In genomic region chr2:150663255-150663654, GRCm38 (mm10) we compare ENCODE assay signal across 10 mouse cellular contexts. TPM values are rescaled to one million over a fixed set of nuclear protein-coding genes. Genes with fewer than 3 reads are reported as not detected.
DNase-seq lines count a peak whose midpoint lies in the region; ATAC-seq and TF ChIP-seq lines count a peak whose summit lies in the region.
"Had no signal": no experiment of that assay in that cellular context is flagged by ENCODE, and none has a peak within 500 bp of the region (broad histone marks: within the 10 kb centered on the region; RNA-seq: fewer than 3 reads in every experiment).

No protein-coding gene starts in this region.

- WGBS in midbrain, postnatal 0 days, result 60% methylated on average over 9 of the region's 9 CpGs
- WGBS in midbrain, embryonic 13.5 days, result 70% methylated on average over 9 of the region's 9 CpGs
- WGBS in stomach, postnatal 0 days, result 12% methylated on average over 9 of the region's 9 CpGs

- H3K27me3 ChIP-seq in midbrain, postnatal 0 days (ENCODE audit: insufficient read depth, low read length), result no peaks in the 10 kb centered on the region
- no peaks in the 10 kb centered on the region for H3K27me3 ChIP-seq in midbrain, embryonic 13.5 days
- no peaks in the 10 kb centered on the region for H3K27me3 ChIP-seq in stomach, postnatal 0 days (ENCODE audit: control insufficient read depth, insufficient read depth, low read length)

- H3K9me3 ChIP-seq in midbrain, postnatal 0 days (ENCODE audit: low read length), result no peaks in the 10 kb centered on the region
- H3K9me3 ChIP-seq in midbrain, embryonic 13.5 days, result no peaks in the 10 kb centered on the region
- no peaks in the 10 kb centered on the region for H3K9me3 ChIP-seq in stomach, postnatal 0 days (ENCODE audit: control insufficient read depth, low read length)

- peaks cover 4% of the 10 kb centered on the region; the same call in 1 of the 2 replicates for H3K36me3 ChIP-seq in midbrain, postnatal 0 days (ENCODE audit: insufficient read depth, low read length)
- H3K36me3 ChIP-seq in midbrain, embryonic 13.5 days, result peaks cover 13% of the 10 kb centered on the region
- peaks cover 2% of the 10 kb centered on the region; the same call in 1 of the 2 replicates for H3K36me3 ChIP-seq in stomach, postnatal 0 days (ENCODE audit: control insufficient read depth, insufficient read depth, low read length)

- ATAC-seq in frontal cortex, adult (ENCODE audit: low TSS enrichment), result peak; percentile 56
- ATAC-seq in midbrain, postnatal 0 days (ENCODE audit: low FRiP score), result no peak
- ATAC-seq in midbrain, embryonic 13.5 days, result no peak
- ATAC-seq in stomach, postnatal 0 days (ENCODE audit: low FRiP score, low TSS enrichment), result peak; percentile 53; the same call in 1 of the 2 replicates
- no peak for ATAC-seq in activated CD4-positive, CD25-positive, alpha-beta regulatory T cell, adult 4 months

- TF ChIP-seq EP300 in stomach, postnatal 0 days (optimal IDR thresholded peaks at IDR 0.05), result peak; percentile 60

- H3K4me1 ChIP-seq in midbrain, postnatal 0 days (ENCODE audit: insufficient read depth, low read length), result no peaks in the 10 kb centered on the region
- peaks cover 31% of the 10 kb centered on the region for H3K4me1 ChIP-seq in midbrain, embryonic 13.5 days (replicated peaks)
- peaks cover 3% of the 10 kb centered on the region; the same call in 1 of the 2 replicates for H3K4me1 ChIP-seq in stomach, postnatal 0 days (replicated peaks; ENCODE audit: control insufficient read depth, insufficient read depth)

- H3K27ac ChIP-seq in midbrain, postnatal 0 days (ENCODE audit: low read depth, low read length), result peak overlapping the region; percentile 13; the same call in 1 of the 2 replicates
- no peak overlapping the region for H3K27ac ChIP-seq in midbrain, embryonic 13.5 days
- peak overlapping the region; percentile 59 for H3K27ac ChIP-seq in stomach, postnatal 0 days (replicated peaks)

- no peak for TF ChIP-seq CTCF in midbrain, postnatal 0 days (IDR thresholded peaks at IDR 0.05)
- TF ChIP-seq CTCF in stomach, postnatal 0 days (IDR thresholded peaks at IDR 0.05; ENCODE audit: low read depth), result no peak

- H3K4me2 ChIP-seq in midbrain, postnatal 0 days (ENCODE audit: low read depth, low read length, poor library complexity, severe bottlenecking), result no peak overlapping the region
- H3K4me2 ChIP-seq in midbrain, embryonic 13.5 days (replicated peaks), result no peak overlapping the region
- no peak overlapping the region; the same call in 1 of the 2 replicates for H3K4me2 ChIP-seq in stomach, postnatal 0 days (replicated peaks; ENCODE audit: low read depth)

- H3K9ac ChIP-seq in midbrain, postnatal 0 days (replicated peaks; ENCODE audit: low read length, poor library complexity, severe bottlenecking), result no peak overlapping the region
- no peak overlapping the region for H3K9ac ChIP-seq in midbrain, embryonic 13.5 days (replicated peaks)
- H3K9ac ChIP-seq in stomach, postnatal 0 days (ENCODE audit: low read length), result no peak overlapping the region

- no peak for DNase-seq in frontal cortex, postnatal 14 days (ENCODE audit: low spot score in 2 of 2)
- DNase-seq in midbrain, postnatal 0 days (ENCODE audit: low spot score), result peak; percentile 78
- peak; percentile 34 for DNase-seq in heart, postnatal 4 days
- DNase-seq in stomach, postnatal 0 days (ENCODE audit: low spot score), result peak; percentile 27
- no peak for DNase-seq in urinary bladder, postnatal 25 days (ENCODE audit: low spot score)
- DNase-seq: adrenal gland, adult 8-10 months had no signal

- no peak overlapping the region for H3K4me3 ChIP-seq in midbrain, postnatal 0 days (ENCODE audit: low read depth, low read length)
- no peak overlapping the region for H3K4me3 ChIP-seq in midbrain, embryonic 13.5 days (replicated peaks)
- no peak overlapping the region for H3K4me3 ChIP-seq in stomach, postnatal 0 days (ENCODE audit: low read depth, low read length)

RNA-seq across cellular contexts. Expression of gene Acss1, which starts 5.0 kb away (rescaled TPM):
- 22.7 and 26.1 TPM in 2 replicates for total RNA-seq in midbrain, postnatal 0 days (2014; rRNA removed)
- polyA plus RNA-seq in midbrain, postnatal 0 days (2015; fragmentation: Nextera tagmentation; extraction: Ambion mirVana), result 14.5 and 16.4 TPM in 2 replicates
- polyA plus RNA-seq in midbrain, embryonic 13.5 days (2015; fragmentation: Nextera tagmentation; extraction: Ambion mirVana), result 20.1 and 22.7 TPM in 2 replicates
- total RNA-seq in heart, postnatal 4 days (2021), result 10 to 100 TPM; 26.7 to 27.3 TPM
- polyA plus RNA-seq in stomach, postnatal 0 days (2015; fragmentation: Nextera tagmentation; extraction: Ambion mirVana), result 28.2 and 35.7 TPM in 2 replicates
- polyA plus RNA-seq in activated CD4-positive, CD25-positive, alpha-beta regulatory T cell, adult 4 months (2017; shearing (Covaris generic)), result 10 to 100 TPM; 13.5 to 13.6 TPM

RNA-seq across cellular contexts. Expression of gene Vsx1, which starts 25.9 kb away (rescaled TPM):
- total RNA-seq in midbrain, postnatal 0 days (2014; rRNA removed), result 0.14 TPM in 1 of 2 replicates, not detected in the other
- 0.07 and 0.11 TPM in 2 replicates for polyA plus RNA-seq in midbrain, postnatal 0 days (2015; fragmentation: Nextera tagmentation; extraction: Ambion mirVana)
- 0.05 and 0.23 TPM in 2 replicates for polyA plus RNA-seq in midbrain, embryonic 13.5 days (2015; fragmentation: Nextera tagmentation; extraction: Ambion mirVana)
- not detected for total RNA-seq in heart, postnatal 4 days (2021)
- not detected in 2 replicates for polyA plus RNA-seq in stomach, postnatal 0 days (2015; fragmentation: Nextera tagmentation; extraction: Ambion mirVana)
- not detected for polyA plus RNA-seq in activated CD4-positive, CD25-positive, alpha-beta regulatory T cell, adult 4 months (2017; shearing (Covaris generic))
- total RNA-seq: adrenal gland, adult 8-10 months; heart, postnatal 14 days had no signal

RNA-seq across cellular contexts. Expression of gene Apmap, which starts 54.9 kb away (rescaled TPM):
- total RNA-seq in midbrain, postnatal 0 days (2014; rRNA removed), result 33.1 and 34.6 TPM in 2 replicates
- 50.3 and 52.2 TPM in 2 replicates for polyA plus RNA-seq in midbrain, postnatal 0 days (2015; fragmentation: Nextera tagmentation; extraction: Ambion mirVana)
- polyA plus RNA-seq in midbrain, embryonic 13.5 days (2015; fragmentation: Nextera tagmentation; extraction: Ambion mirVana), result 39.9 and 43.0 TPM in 2 replicates
- 10 to 100 TPM; 33.5 to 37.6 TPM for total RNA-seq in heart, postnatal 4 days (2021)
- 30.0 and 30.1 TPM in 2 replicates for polyA plus RNA-seq in stomach, postnatal 0 days (2015; fragmentation: Nextera tagmentation; extraction: Ambion mirVana)
- polyA plus RNA-seq in activated CD4-positive, CD25-positive, alpha-beta regulatory T cell, adult 4 months (2017; shearing (Covaris generic)), result 10 to 100 TPM; 16.9 to 18.8 TPM

Comparison
In these comparisons a context has a peak if more than half of its experiments do, and no peak if none do; other contexts are left out.
1. ATAC-seq: peak in frontal cortex, adult (single experiment) and stomach, postnatal 0 days (single experiment); none in midbrain, postnatal 0 days (single experiment), midbrain, embryonic 13.5 days (single experiment) and activated CD4-positive, CD25-positive, alpha-beta regulatory T cell, adult 4 months (single experiment).
2. DNase-seq: peak in midbrain, postnatal 0 days (single experiment), heart, postnatal 4 days (single experiment) and stomach, postnatal 0 days (single experiment); none in frontal cortex, postnatal 14 days (0 of 2) and urinary bladder, postnatal 25 days (single experiment).